Comparison of ENCODE assay signal across 8 mouse cellular contexts in the genomic region with DNA sequence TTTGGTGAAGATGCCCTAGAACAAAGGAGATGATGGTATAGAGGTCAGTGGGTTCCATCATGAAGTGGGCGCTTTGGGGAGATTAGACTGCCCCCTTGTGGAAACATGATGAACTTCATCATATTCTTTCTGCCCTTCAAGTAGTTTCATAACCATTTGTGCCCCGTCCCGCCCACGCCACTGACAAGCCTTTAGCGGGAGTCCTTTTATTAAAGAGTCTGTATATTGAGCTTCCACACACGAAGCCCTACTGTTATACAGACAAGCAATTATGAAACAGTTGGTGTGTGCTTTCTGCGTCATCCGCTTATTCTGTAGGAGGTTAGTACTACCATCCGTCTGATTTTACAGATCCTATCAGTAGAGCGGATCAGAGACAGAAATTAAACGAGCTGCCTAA. TPM values are rescaled to one million over a fixed set of nuclear protein-coding genes. Genes with fewer than 3 reads are reported as not detected.
A peak's percentile ranks its signal among the peaks of the same experiment; 100 is the strongest.
DNase-seq lines count a peak whose midpoint lies in the region; ATAC-seq and TF ChIP-seq lines count a peak whose summit lies in the region.

No protein-coding gene starts in this region.

- peak; percentile 69 for TF ChIP-seq CTCF in lung, embryonic 14.5 days (IDR thresholded peaks at IDR 0.05; ENCODE audit: low read depth)

- no peaks in the 10 kb centered on the region for H3K4me1 ChIP-seq in embryonic facial prominence, embryonic 11.5 days (ENCODE audit: control insufficient read depth, insufficient read depth, low read length)
- peaks cover 8% of the 10 kb centered on the region; the same call in 1 of the 2 replicates for H3K4me1 ChIP-seq in lung, embryonic 14.5 days (ENCODE audit: insufficient read depth)

- 43% methylated on average over 11 of the region's 11 CpGs for WGBS in embryonic facial prominence, embryonic 11.5 days
- WGBS in lung, embryonic 14.5 days, result 31% methylated on average over 11 of the region's 11 CpGs

- H3K9me3 ChIP-seq in embryonic facial prominence, embryonic 11.5 days (replicated peaks; ENCODE audit: control insufficient read depth, low read length), result no peaks in the 10 kb centered on the region
- no peaks in the 10 kb centered on the region for H3K9me3 ChIP-seq in lung, embryonic 14.5 days (ENCODE audit: low read depth, low read length)

- H3K36me3 ChIP-seq in embryonic facial prominence, embryonic 11.5 days (replicated peaks; ENCODE audit: control insufficient read depth, insufficient read depth, low read depth, low read length), result no peaks in the 10 kb centered on the region
- no peaks in the 10 kb centered on the region for H3K36me3 ChIP-seq in lung, embryonic 14.5 days (ENCODE audit: insufficient read depth)

- intact Hi-C loops in gastrocnemius, postnatal 36 days (cut with DNase I), result loop anchor here (5.0 kb wide), 1 partner anchor 101 kb away; a partner anchor contains a TSS

- no peak overlapping the region for H3K27ac ChIP-seq in embryonic facial prominence, embryonic 11.5 days (replicated peaks; ENCODE audit: low read depth, low read length)
- H3K27ac ChIP-seq in lung, embryonic 14.5 days (ENCODE audit: low read depth), result no peak overlapping the region

- H3K27me3 ChIP-seq in embryonic facial prominence, embryonic 11.5 days (ENCODE audit: control insufficient read depth, insufficient read depth, low read length), result no peaks in the 10 kb centered on the region
- H3K27me3 ChIP-seq in lung, embryonic 14.5 days (ENCODE audit: insufficient read depth, low read length), result no peaks in the 10 kb centered on the region

- no peak overlapping the region for H3K9ac ChIP-seq in embryonic facial prominence, embryonic 11.5 days (replicated peaks; ENCODE audit: low read length)
- H3K9ac ChIP-seq in lung, embryonic 14.5 days, result no peak overlapping the region

- ATAC-seq in embryonic facial prominence, embryonic 11.5 days (replicated peaks; ENCODE audit: insufficient number of reproducible peaks, low FRiP score, low TSS enrichment, low read depth), result no peak
- no peak for ATAC-seq in lung, embryonic 14.5 days (ENCODE audit: insufficient read depth)

- peak; percentile 58 for DNase-seq in gastrocnemius, adult 18-20 months (ENCODE audit: low spot score)
- no peak for DNase-seq in gastrocnemius, postnatal 36 days
- DNase-seq in 416B (ENCODE audit: low read depth), result peak; percentile 85
- DNase-seq in adrenal gland, postnatal 10 days, result peak; percentile 61
- peak; percentile 63 for DNase-seq in embryonic facial prominence, embryonic 11.5 days (ENCODE audit: low spot score)
- DNase-seq in kidney, adult 18-20 months, result peak; percentile 41
- peak; percentile 75 for DNase-seq in lung, embryonic 14.5 days
- DNase-seq in testis, postnatal 10 days (ENCODE audit: low spot score), result peak; percentile 71

- H3K4me3 ChIP-seq in embryonic facial prominence, embryonic 11.5 days (ENCODE audit: low read depth, low read length), result no peak overlapping the region
- no peak overlapping the region for H3K4me3 ChIP-seq in lung, embryonic 14.5 days (ENCODE audit: low read depth, low read length)

- no peak overlapping the region for H3K4me2 ChIP-seq in embryonic facial prominence, embryonic 11.5 days (ENCODE audit: low read depth, low read length)
- peak overlapping the region; percentile 36 for H3K4me2 ChIP-seq in lung, embryonic 14.5 days

RNA-seq across cellular contexts. Expression of a gene that starts 32.2 kb away (rescaled TPM):
- under 1 TPM; 0.41 to 0.50 TPM for total RNA-seq in gastrocnemius, adult 18-20 months (2021)
- under 1 TPM; 0.44 to 0.69 TPM for total RNA-seq in gastrocnemius, postnatal 36 days (2021)
- total RNA-seq in adrenal gland, postnatal 10 days (2021), result under 1 TPM; 0.21 to 0.64 TPM
- polyA plus RNA-seq in embryonic facial prominence, embryonic 11.5 days (2014; fragmentation: Nextera tagmentation; extraction: Ambion mirVana), result not detected in 2 replicates
- not detected in 2 replicates for polyA plus RNA-seq in lung, embryonic 14.5 days (2014; fragmentation: Nextera tagmentation; extraction: Ambion mirVana)

RNA-seq across cellular contexts. Expression of a gene that starts 32.5 kb away (rescaled TPM):
- 1 to 10 TPM; 2.5 to 2.9 TPM for total RNA-seq in gastrocnemius, adult 18-20 months (2021)
- 1 to 10 TPM; 2.6 to 2.9 TPM for total RNA-seq in gastrocnemius, postnatal 36 days (2021)
- total RNA-seq in adrenal gland, postnatal 10 days (2021), result 10 to 100 TPM; 10.2 to 13.2 TPM
- polyA plus RNA-seq in embryonic facial prominence, embryonic 11.5 days (2014; fragmentation: Nextera tagmentation; extraction: Ambion mirVana), result 4.3 and 5.8 TPM in 2 replicates
- polyA plus RNA-seq in lung, embryonic 14.5 days (2014; fragmentation: Nextera tagmentation; extraction: Ambion mirVana), result 6.3 and 12.8 TPM in 2 replicates

RNA-seq across cellular contexts. Expression of a gene that starts 41.6 kb away (rescaled TPM):
- total RNA-seq in gastrocnemius, adult 18-20 months (2021), result 10 to 100 TPM; 41.4 to 45.6 TPM
- 10 to 100 TPM; 40.8 to 45.5 TPM for total RNA-seq in gastrocnemius, postnatal 36 days (2021)
- 100 to 1,000 TPM; 137 to 139 TPM for total RNA-seq in adrenal gland, postnatal 10 days (2021)
- 85.7 and 91.2 TPM in 2 replicates for polyA plus RNA-seq in embryonic facial prominence, embryonic 11.5 days (2014; fragmentation: Nextera tagmentation; extraction: Ambion mirVana)
- polyA plus RNA-seq in lung, embryonic 14.5 days (2014; fragmentation: Nextera tagmentation; extraction: Ambion mirVana), result 84.5 and 85.5 TPM in 2 replicates

RNA-seq across cellular contexts. Expression of a gene that starts 41.8 kb away (rescaled TPM):
- total RNA-seq in gastrocnemius, adult 18-20 months (2021), result under 1 TPM in 1 of 2 experiments, not detected in 1; 0.16 TPM
- total RNA-seq in gastrocnemius, postnatal 36 days (2021), result under 1 TPM in 1 of 2 experiments, not detected in 1; 0.20 TPM
- total RNA-seq in adrenal gland, postnatal 10 days (2021), result 1 to 10 TPM; 1.0 to 1.1 TPM
- 1.1 and 1.3 TPM in 2 replicates for polyA plus RNA-seq in embryonic facial prominence, embryonic 11.5 days (2014; fragmentation: Nextera tagmentation; extraction: Ambion mirVana)
- polyA plus RNA-seq in lung, embryonic 14.5 days (2014; fragmentation: Nextera tagmentation; extraction: Ambion mirVana), result 1.1 and 1.5 TPM in 2 replicates

RNA-seq across cellular contexts. Expression of a gene that starts 53.2 kb away (rescaled TPM):
- total RNA-seq in gastrocnemius, adult 18-20 months (2021), result 10 to 100 TPM; 13.1 to 13.2 TPM
- total RNA-seq in gastrocnemius, postnatal 36 days (2021), result 1 to 10 TPM; 9.6 to 9.8 TPM
- 10 to 100 TPM; 22.5 to 25.9 TPM for total RNA-seq in adrenal gland, postnatal 10 days (2021)
- polyA plus RNA-seq in embryonic facial prominence, embryonic 11.5 days (2014; fragmentation: Nextera tagmentation; extraction: Ambion mirVana), result 20.4 and 26.0 TPM in 2 replicates
- 24.5 and 30.2 TPM in 2 replicates for polyA plus RNA-seq in lung, embryonic 14.5 days (2014; fragmentation: Nextera tagmentation; extraction: Ambion mirVana)

Comparison
In these comparisons a context has a peak if more than half of its experiments do, and no peak if none do; other contexts are left out.
1. DNase-seq: peak in gastrocnemius, adult 18-20 months (single experiment), 416B (single experiment), adrenal gland, postnatal 10 days (single experiment), embryonic facial prominence, embryonic 11.5 days (single experiment), kidney, adult 18-20 months (single experiment), lung, embryonic 14.5 days (single experiment) and testis, postnatal 10 days (single experiment); none in gastrocnemius, postnatal 36 days (0 of 2).